9 mouse cellular contexts compared by ENCODE assay signal in the genomic region with DNA sequence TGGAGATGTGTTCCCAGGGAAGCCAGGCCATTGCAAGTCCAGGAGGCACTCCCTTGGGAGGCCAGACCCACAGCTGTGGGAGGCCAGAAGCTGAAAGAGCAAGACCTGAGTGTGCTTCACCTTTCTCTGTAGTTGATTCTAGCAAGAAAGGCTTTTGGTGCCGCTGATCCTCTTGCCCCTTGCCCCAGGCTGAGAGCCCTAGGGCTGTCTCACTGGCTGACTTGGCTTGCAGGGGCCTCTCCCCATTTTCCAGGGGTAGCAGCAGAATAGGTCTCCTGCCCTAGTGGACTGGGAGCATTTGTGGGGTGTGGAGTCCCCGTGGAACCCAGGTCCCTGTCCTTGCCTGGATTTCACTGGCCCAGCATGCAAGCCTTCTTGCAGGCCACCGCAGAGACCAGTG. TPM values are rescaled to one million over a fixed set of nuclear protein-coding genes. Genes with fewer than 3 reads are reported as not detected.
DNase-seq lines count a peak whose midpoint lies in the region; ATAC-seq and TF ChIP-seq lines count a peak whose summit lies in the region.
"Had no signal": no experiment of that assay in that cellular context is flagged by ENCODE, and none has a peak within 500 bp of the region (broad histone marks: within the 10 kb centered on the region; RNA-seq: fewer than 3 reads in every experiment).

No protein-coding gene starts in this region.

- WGBS in kidney, postnatal 0 days, result 24% methylated on average over 3 of the region's 3 CpGs
- WGBS in embryonic facial prominence, embryonic 15.5 days, result 32% methylated on average over 3 of the region's 3 CpGs
- WGBS in hindbrain, embryonic 16.5 days, result 21% methylated on average over 3 of the region's 3 CpGs
- WGBS in midbrain, embryonic 16.5 days, result 15% methylated on average over 3 of the region's 3 CpGs
- 76% methylated on average over 3 of the region's 3 CpGs for WGBS in thymus, adult 2 months

- no peak for TF ChIP-seq POLR2A in thymus, adult 2 months (IDR thresholded peaks at IDR 0.05; ENCODE audit: control insufficient read depth, extremely low read depth, insufficient read depth, low read length, poor library complexity)

- peak overlapping the region; percentile 51; the same call in 1 of the 2 replicates for H3K9ac ChIP-seq in kidney, postnatal 0 days (ENCODE audit: low read depth, low read length)
- H3K9ac ChIP-seq in embryonic facial prominence, embryonic 15.5 days, result peak overlapping the region; percentile 33
- peak overlapping the region; percentile 74 for H3K9ac ChIP-seq in hindbrain, embryonic 16.5 days (ENCODE audit: low read depth, low read length)
- peak overlapping the region; percentile 73 for H3K9ac ChIP-seq in midbrain, embryonic 16.5 days (ENCODE audit: low read depth, low read length)

- H3K4me2 ChIP-seq in kidney, postnatal 0 days (ENCODE audit: low read length), result peak overlapping the region; percentile 60
- peak overlapping the region; percentile 63 for H3K4me2 ChIP-seq in embryonic facial prominence, embryonic 15.5 days (replicated peaks)
- H3K4me2 ChIP-seq in hindbrain, embryonic 16.5 days (ENCODE audit: low read length), result peak overlapping the region; percentile 73
- H3K4me2 ChIP-seq in midbrain, embryonic 16.5 days (ENCODE audit: low read length), result peak overlapping the region; percentile 87

- no peak for TF ChIP-seq CTCF in kidney, postnatal 0 days (IDR thresholded peaks at IDR 0.05; ENCODE audit: low read depth)
- no peak for TF ChIP-seq CTCF in thymus, adult 2 months (IDR thresholded peaks at IDR 0.05; ENCODE audit: borderline replicate concordance, control insufficient read depth, extremely low read depth, insufficient read depth, low read length, poor library complexity)

- H3K27ac ChIP-seq in kidney, postnatal 0 days, result no peak overlapping the region
- H3K27ac ChIP-seq in embryonic facial prominence, embryonic 15.5 days (replicated peaks), result no peak overlapping the region
- peak overlapping the region; percentile 86 for H3K27ac ChIP-seq in hindbrain, embryonic 16.5 days (ENCODE audit: low read depth, low read length)
- peak overlapping the region; percentile 89 for H3K27ac ChIP-seq in midbrain, embryonic 16.5 days (ENCODE audit: low read length)
- H3K27ac ChIP-seq in thymus, adult 2 months (ENCODE audit: control insufficient read depth, insufficient read depth, low read length), result no peak overlapping the region

- peaks cover 29% of the 10 kb centered on the region for H3K4me1 ChIP-seq in kidney, postnatal 0 days (replicated peaks; ENCODE audit: insufficient read depth, low read length)
- H3K4me1 ChIP-seq in embryonic facial prominence, embryonic 15.5 days, result peaks cover 38% of the 10 kb centered on the region
- H3K4me1 ChIP-seq in hindbrain, embryonic 16.5 days (ENCODE audit: control insufficient read depth, insufficient read depth, low read depth, low read length), result peaks cover 12% of the 10 kb centered on the region
- H3K4me1 ChIP-seq in midbrain, embryonic 16.5 days (ENCODE audit: control insufficient read depth, insufficient read depth, low read length), result peaks cover 19% of the 10 kb centered on the region
- H3K4me1 ChIP-seq in thymus, adult 2 months (replicated peaks; ENCODE audit: control insufficient read depth, insufficient read depth, low read length), result peaks cover 5% of the 10 kb centered on the region; the same call in 1 of the 2 replicates

- ATAC-seq in kidney, postnatal 0 days (replicated peaks; ENCODE audit: low FRiP score, low read depth), result no peak
- no peak for ATAC-seq in embryonic facial prominence, embryonic 15.5 days (ENCODE audit: insufficient number of reproducible peaks, low FRiP score, low TSS enrichment, low read depth)
- no peak for ATAC-seq in hindbrain, embryonic 16.5 days
- ATAC-seq in midbrain, embryonic 16.5 days, result peak; percentile 41

- H3K36me3 ChIP-seq in kidney, postnatal 0 days (ENCODE audit: insufficient read depth, low read length), result no peaks in the 10 kb centered on the region
- no peaks in the 10 kb centered on the region for H3K36me3 ChIP-seq in embryonic facial prominence, embryonic 15.5 days
- no peaks in the 10 kb centered on the region for H3K36me3 ChIP-seq in hindbrain, embryonic 16.5 days (ENCODE audit: control insufficient read depth, insufficient read depth, low read length)
- H3K36me3 ChIP-seq in midbrain, embryonic 16.5 days (ENCODE audit: control insufficient read depth, insufficient read depth, low read length), result no peaks in the 10 kb centered on the region
- no peaks in the 10 kb centered on the region for H3K36me3 ChIP-seq in thymus, adult 2 months (ENCODE audit: control insufficient read depth, insufficient read depth, low read length)

- DNase-seq in kidney, postnatal 0 days (ENCODE audit: low spot score), result no peak
- no peak for DNase-seq in kidney, postnatal 25 days
- DNase-seq in thymus, adult 2 months, result no peak
- DNase-seq in frontal cortex, postnatal 36 days (ENCODE audit: low spot score in 2 of 2), result no peak
- DNase-seq in layer of hippocampus, postnatal 36 days, result no peak

- no peak overlapping the region for H3K4me3 ChIP-seq in kidney, postnatal 0 days (replicated peaks; ENCODE audit: low read depth, low read length)
- H3K4me3 ChIP-seq in embryonic facial prominence, embryonic 15.5 days (replicated peaks), result peak overlapping the region; percentile 44
- peak overlapping the region; percentile 44 for H3K4me3 ChIP-seq in hindbrain, embryonic 16.5 days (ENCODE audit: low read length)
- peak overlapping the region; percentile 48 for H3K4me3 ChIP-seq in midbrain, embryonic 16.5 days (ENCODE audit: low read depth, low read length)
- H3K4me3 ChIP-seq in thymus, adult 2 months (ENCODE audit: control insufficient read depth, insufficient read depth, low read length), result no peak overlapping the region

- H3K9me3 ChIP-seq in kidney, postnatal 0 days (replicated peaks; ENCODE audit: low read length), result no peaks in the 10 kb centered on the region
- no peaks in the 10 kb centered on the region for H3K9me3 ChIP-seq in embryonic facial prominence, embryonic 15.5 days (replicated peaks)
- no peaks in the 10 kb centered on the region for H3K9me3 ChIP-seq in hindbrain, embryonic 16.5 days (ENCODE audit: control insufficient read depth, low read length)
- no peaks in the 10 kb centered on the region for H3K9me3 ChIP-seq in midbrain, embryonic 16.5 days (replicated peaks; ENCODE audit: control insufficient read depth, low read length, poor library complexity, severe bottlenecking)

- no peaks in the 10 kb centered on the region for H3K27me3 ChIP-seq in kidney, postnatal 0 days (ENCODE audit: insufficient read depth, low read length)
- H3K27me3 ChIP-seq in embryonic facial prominence, embryonic 15.5 days, result 0 out of 2 replicates have a peak, but pooled peaks cover 4% of the 10 kb centered on the region
- H3K27me3 ChIP-seq in hindbrain, embryonic 16.5 days (replicated peaks; ENCODE audit: control insufficient read depth, insufficient read depth, low read length), result peaks cover 3% of the 10 kb centered on the region
- H3K27me3 ChIP-seq in midbrain, embryonic 16.5 days (ENCODE audit: control insufficient read depth, insufficient read depth, low read depth, low read length), result no peaks in the 10 kb centered on the region; the same call in 1 of the 2 replicates
- no peaks in the 10 kb centered on the region for H3K27me3 ChIP-seq in thymus, adult 2 months (ENCODE audit: control insufficient read depth, insufficient read depth, low read length)

RNA-seq across cellular contexts. Expression of gene Myl7, which starts 2.7 kb away (rescaled TPM):
- polyA plus RNA-seq in kidney, postnatal 0 days (2015; fragmentation: Nextera tagmentation; extraction: Ambion mirVana), result 1.6 and 1.9 TPM in 2 replicates
- polyA plus RNA-seq in embryonic facial prominence, embryonic 15.5 days (2015; fragmentation: Nextera tagmentation; extraction: Ambion mirVana), result 1.4 and 2.4 TPM in 2 replicates
- 0.49 TPM in 1 of 2 replicates, not detected in the other for polyA plus RNA-seq in hindbrain, embryonic 16.5 days (2015; fragmentation: Nextera tagmentation; extraction: Ambion mirVana)
- not detected in 2 replicates for polyA plus RNA-seq in midbrain, embryonic 16.5 days (2015; fragmentation: Nextera tagmentation; extraction: Ambion mirVana)
- 19.3 and 68.0 TPM in 2 replicates for polyA plus RNA-seq in thymus, adult 2 months (2012; rRNA removed)
- not detected for total RNA-seq in layer of hippocampus, postnatal 36 days (2021)
- total RNA-seq: MEL had no signal

RNA-seq across cellular contexts. Expression of gene Pold2, which starts 23.2 kb away (rescaled TPM):
- 74.4 and 82.6 TPM in 2 replicates for polyA plus RNA-seq in kidney, postnatal 0 days (2015; fragmentation: Nextera tagmentation; extraction: Ambion mirVana)
- 106 and 125 TPM in 2 replicates for polyA plus RNA-seq in embryonic facial prominence, embryonic 15.5 days (2015; fragmentation: Nextera tagmentation; extraction: Ambion mirVana)
- polyA plus RNA-seq in hindbrain, embryonic 16.5 days (2015; fragmentation: Nextera tagmentation; extraction: Ambion mirVana), result 59.6 and 62.5 TPM in 2 replicates
- polyA plus RNA-seq in midbrain, embryonic 16.5 days (2015; fragmentation: Nextera tagmentation; extraction: Ambion mirVana), result 54.0 and 57.4 TPM in 2 replicates
- polyA plus RNA-seq in thymus, adult 2 months (2012; rRNA removed), result 309 and 345 TPM in 2 replicates
- total RNA-seq in layer of hippocampus, postnatal 36 days (2021), result 10 to 100 TPM; 23.5 to 25.2 TPM

RNA-seq across cellular contexts. Expression of gene Aebp1, which starts 39.6 kb away (rescaled TPM):
- polyA plus RNA-seq in kidney, postnatal 0 days (2015; fragmentation: Nextera tagmentation; extraction: Ambion mirVana), result 33.9 and 38.6 TPM in 2 replicates
- polyA plus RNA-seq in embryonic facial prominence, embryonic 15.5 days (2015; fragmentation: Nextera tagmentation; extraction: Ambion mirVana), result 61.3 and 66.9 TPM in 2 replicates
- polyA plus RNA-seq in hindbrain, embryonic 16.5 days (2015; fragmentation: Nextera tagmentation; extraction: Ambion mirVana), result 27.4 and 35.8 TPM in 2 replicates
- 15.6 and 16.4 TPM in 2 replicates for polyA plus RNA-seq in midbrain, embryonic 16.5 days (2015; fragmentation: Nextera tagmentation; extraction: Ambion mirVana)
- polyA plus RNA-seq in thymus, adult 2 months (2012; rRNA removed), result 18.5 and 22.9 TPM in 2 replicates
- total RNA-seq in layer of hippocampus, postnatal 36 days (2021), result 1 to 10 TPM; 4.8 to 8.3 TPM
- total RNA-seq: MEL had no signal

RNA-seq across cellular contexts. Expression of gene Gck, which starts 48.6 kb away (rescaled TPM):
- polyA plus RNA-seq in kidney, postnatal 0 days (2015; fragmentation: Nextera tagmentation; extraction: Ambion mirVana), result 0.64 and 1.0 TPM in 2 replicates
- 2.4 and 3.5 TPM in 2 replicates for polyA plus RNA-seq in embryonic facial prominence, embryonic 15.5 days (2015; fragmentation: Nextera tagmentation; extraction: Ambion mirVana)
- polyA plus RNA-seq in hindbrain, embryonic 16.5 days (2015; fragmentation: Nextera tagmentation; extraction: Ambion mirVana), result 5.7 and 6.6 TPM in 2 replicates
- polyA plus RNA-seq in midbrain, embryonic 16.5 days (2015; fragmentation: Nextera tagmentation; extraction: Ambion mirVana), result 10.5 and 11.8 TPM in 2 replicates
- 0.58 and 0.68 TPM in 2 replicates for polyA plus RNA-seq in thymus, adult 2 months (2012; rRNA removed)
- total RNA-seq in layer of hippocampus, postnatal 36 days (2021), result 1 to 10 TPM; 2.4 to 3.7 TPM
- total RNA-seq: MEL had no signal

RNA-seq across cellular contexts. Expression of gene Ykt6, which starts 54.2 kb away (rescaled TPM):
- 41.8 and 46.5 TPM in 2 replicates for polyA plus RNA-seq in kidney, postnatal 0 days (2015; fragmentation: Nextera tagmentation; extraction: Ambion mirVana)
- 64.4 and 66.7 TPM in 2 replicates for polyA plus RNA-seq in embryonic facial prominence, embryonic 15.5 days (2015; fragmentation: Nextera tagmentation; extraction: Ambion mirVana)
- 98.9 and 99.7 TPM in 2 replicates for polyA plus RNA-seq in hindbrain, embryonic 16.5 days (2015; fragmentation: Nextera tagmentation; extraction: Ambion mirVana)
- polyA plus RNA-seq in midbrain, embryonic 16.5 days (2015; fragmentation: Nextera tagmentation; extraction: Ambion mirVana), result 108 TPM in 2 replicates
- polyA plus RNA-seq in thymus, adult 2 months (2012; rRNA removed), result 85.8 and 101 TPM in 2 replicates
- total RNA-seq in layer of hippocampus, postnatal 36 days (2021), result 10 to 100 TPM; 68.2 to 73.2 TPM

Comparison
In these comparisons a context has a peak if more than half of its experiments do, and no peak if none do; other contexts are left out.
1. H3K27ac ChIP-seq: peak in hindbrain, embryonic 16.5 days (single experiment) and midbrain, embryonic 16.5 days (single experiment); none in kidney, postnatal 0 days (single experiment), embryonic facial prominence, embryonic 15.5 days (single experiment) and thymus, adult 2 months (single experiment).
2. H3K4me3 ChIP-seq: peak in embryonic facial prominence, embryonic 15.5 days (single experiment), hindbrain, embryonic 16.5 days (single experiment) and midbrain, embryonic 16.5 days (single experiment); none in kidney, postnatal 0 days (single experiment) and thymus, adult 2 months (single experiment).
3. Peak in every context shown above with its lines, with median percentiles within 50 percentile points of each other: H3K4me2 ChIP-seq and H3K9ac ChIP-seq.